Mouse (Mus musculus) erythroblast, embryonic 14.5 days (primary cell): Measurements from ENCODE around the gene Gm11639.

Experiments
- GATA1 ChIP-seq: IDR thresholded peaks from 2 replicates; pipeline ENCODE4 v1.6.1; 2012; ENCODE audit warnings: low read length, inconsistent platforms, mixed read lengths
- TAL1 ChIP-seq: IDR thresholded peaks from 3 replicates; pipeline ENCODE4 v1.6.1; 2012; ENCODE audit warnings: low read length, inconsistent platforms, mixed read lengths

DNA sequence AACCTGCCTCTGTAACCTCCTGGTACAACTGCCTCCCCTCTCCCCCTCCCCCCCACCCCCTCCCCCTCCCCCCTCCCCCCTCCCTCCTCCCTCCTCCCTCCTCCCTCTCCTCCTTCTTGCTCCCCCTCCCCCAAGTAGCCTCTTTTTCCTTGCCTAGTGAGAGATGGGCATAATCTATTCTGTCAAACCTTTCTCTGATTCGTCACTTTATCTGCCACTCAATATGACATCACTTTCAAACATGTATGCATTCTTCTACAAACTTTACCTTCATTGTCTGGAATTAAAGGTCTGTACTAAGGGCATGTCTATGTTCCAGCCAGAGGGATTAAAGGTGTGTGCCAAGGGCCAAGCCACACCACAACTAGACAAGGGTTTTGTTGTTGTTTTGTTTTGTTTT, 464.3 kb downstream of the Gm11639 start:
- TF ChIP-seq GATA1 (no peak), TAL1 (no peak)
